Mouse (Mus musculus): ENCODE measurements around the gene Olfr353.

Gene Olfr353

DNA sequence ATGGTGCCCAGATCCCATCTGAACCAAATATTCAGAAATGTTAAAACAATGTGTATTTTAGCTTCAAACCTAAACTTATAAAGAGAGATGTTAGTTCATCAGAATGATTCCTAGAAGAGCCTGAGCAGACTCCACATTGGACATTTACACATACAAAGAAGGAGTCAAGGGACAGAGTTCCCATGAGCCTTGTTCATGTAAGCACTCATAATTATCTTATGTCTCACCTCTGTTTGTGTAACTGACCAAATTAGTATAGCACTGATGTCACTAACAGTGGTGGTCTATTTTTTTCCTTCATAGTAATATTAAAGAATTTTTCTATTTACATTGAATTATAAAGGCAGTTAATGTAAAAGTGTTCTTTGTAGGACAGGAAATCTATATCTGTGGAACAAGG lies at the start of gene Olfr353:
Gene Olfr353 (minus strand): TSS at position 101 of the 400 bp plus-strand sequence.
- DNase-seq: no peak

DNA sequence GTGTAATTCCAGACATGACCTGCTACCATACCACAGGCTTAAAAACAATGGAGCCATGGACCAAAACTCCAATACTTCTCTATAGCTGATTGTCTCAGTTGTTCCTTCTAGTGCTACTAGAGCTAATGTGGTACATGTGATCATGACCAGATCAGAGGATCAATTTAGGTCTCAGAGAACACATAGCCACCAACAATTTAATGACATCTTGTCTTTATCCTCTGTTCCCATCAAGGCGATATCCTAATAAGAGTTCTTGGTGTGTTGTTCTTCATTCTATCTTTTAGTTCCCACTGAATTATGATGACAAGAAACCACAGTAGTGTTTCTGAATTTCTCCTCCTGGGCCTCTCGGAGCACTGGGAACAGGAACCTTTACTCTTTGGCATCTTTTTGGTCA lies 44.1 kb upstream of the Olfr353 start, which contains the start of gene Olfr356:
Gene Olfr356 (plus strand): TSS at position 301 of the 400 bp plus-strand sequence.
- DNase-seq: no peak

DNA sequence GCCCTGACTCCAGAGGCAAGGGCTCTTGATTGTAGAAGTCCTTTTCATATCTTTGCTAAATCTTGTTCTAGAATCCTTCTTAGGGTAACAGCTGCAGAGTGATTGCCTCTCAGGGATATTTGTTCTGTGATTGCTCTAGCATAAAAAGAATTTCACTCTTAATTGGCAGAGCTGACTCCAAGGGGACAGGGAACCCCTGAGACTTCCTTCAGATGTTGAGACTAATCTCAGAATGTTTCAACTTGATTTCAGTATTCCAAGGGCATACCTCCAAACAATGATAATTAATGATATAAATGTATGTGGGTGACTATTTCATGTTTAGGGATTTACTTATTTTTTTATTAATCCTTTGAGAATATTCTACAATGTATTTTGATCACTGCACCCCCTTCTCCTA lies 36.1 kb upstream of the Olfr353 start, which contains the start of gene Olfr355:
Gene Olfr355 (minus strand): TSS at position 101 of the 400 bp plus-strand sequence.
- no peak for DNase-seq

DNA sequence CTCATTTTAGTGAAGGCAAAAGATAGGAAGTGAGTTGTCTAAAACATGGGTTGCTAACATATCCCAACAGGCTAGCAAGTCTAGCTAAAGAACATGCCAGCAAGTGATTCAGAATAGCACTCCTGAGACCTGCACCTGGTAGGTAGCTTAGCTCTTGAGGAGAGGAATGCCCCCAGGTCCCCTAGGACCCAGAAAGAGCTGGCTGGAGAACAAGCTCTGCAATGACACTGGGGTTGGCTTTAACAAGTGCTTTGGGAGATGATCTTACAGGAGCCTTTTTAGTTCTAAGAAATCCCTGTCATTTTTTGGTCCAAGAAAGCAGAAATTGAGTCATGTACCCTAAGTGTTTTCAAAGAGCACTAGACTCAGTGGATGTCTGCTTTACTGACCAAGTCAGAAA lies 12.6 kb upstream of the Olfr353 start, which contains the start of gene Olfr354:
Gene Olfr354 (plus strand): TSS at position 301 of the 400 bp plus-strand sequence.
- DNase-seq: no peak

DNA sequence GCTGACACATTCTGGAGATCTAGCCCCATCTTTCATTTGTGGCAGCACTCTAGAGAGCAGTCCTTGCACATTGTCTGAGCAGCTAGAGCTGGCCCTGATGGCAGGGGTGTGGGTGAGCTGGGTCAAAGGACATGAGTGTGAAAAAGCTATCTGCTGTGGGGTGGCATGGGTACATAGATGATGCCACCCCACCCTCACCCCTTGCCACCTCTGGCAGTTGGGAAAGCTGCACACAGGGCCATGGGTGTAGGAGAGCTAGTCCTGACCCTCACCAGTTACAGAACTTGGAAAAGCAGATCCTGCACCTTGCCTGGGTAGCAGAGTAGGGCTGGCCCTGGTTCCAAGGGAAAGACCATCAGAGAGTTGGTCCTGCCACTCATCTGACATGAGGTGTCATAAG lies 4.4 kb upstream of the Olfr353 start:
- no peak for DNase-seq

DNA sequence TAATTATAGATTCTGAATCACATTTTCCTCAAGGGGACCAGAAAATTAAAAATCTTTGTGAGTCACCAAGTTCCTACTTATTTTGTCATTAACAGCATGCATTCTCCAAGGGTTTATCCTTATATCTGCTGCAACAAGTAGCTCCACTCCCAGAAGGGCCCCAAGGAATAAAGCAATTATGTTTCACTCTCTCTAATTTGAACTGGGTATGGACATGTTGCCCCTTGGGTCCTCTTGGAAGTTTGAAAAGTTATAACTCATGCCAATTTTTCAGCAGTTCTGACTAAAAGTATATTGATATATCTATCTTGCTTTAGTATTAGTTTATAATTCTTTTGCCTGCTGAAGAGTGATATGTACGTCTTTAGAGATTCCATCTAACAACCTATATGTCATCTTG lies 24.6 kb downstream of the Olfr353 start, which contains the start of gene Olfr352:
Gene Olfr352 (plus strand): TSS at position 301 of the 400 bp plus-strand sequence.
- no peak for DNase-seq

DNA sequence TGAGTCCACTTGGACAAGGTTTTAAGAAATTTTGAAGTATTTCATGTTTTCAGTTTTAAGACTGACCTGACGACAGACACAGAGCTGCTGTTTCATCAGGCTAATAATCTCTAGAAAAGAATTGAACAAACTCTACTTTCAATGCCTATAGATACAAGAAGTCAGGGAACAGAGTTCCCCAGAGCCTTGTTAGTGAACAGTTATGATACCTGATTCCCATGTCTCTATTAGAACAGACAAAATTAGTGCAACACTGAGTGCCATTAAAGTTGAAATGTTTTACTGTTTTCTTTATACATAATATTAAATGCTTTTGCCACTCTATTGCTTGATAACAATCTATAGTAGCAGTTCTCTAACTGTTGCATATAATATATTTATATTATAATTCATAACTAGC lies 30.2 kb downstream of the Olfr353 start, which contains the start of gene Olfr351:
Gene Olfr351 (minus strand): TSS at position 101 of the 400 bp plus-strand sequence.
- DNase-seq: no peak

DNA sequence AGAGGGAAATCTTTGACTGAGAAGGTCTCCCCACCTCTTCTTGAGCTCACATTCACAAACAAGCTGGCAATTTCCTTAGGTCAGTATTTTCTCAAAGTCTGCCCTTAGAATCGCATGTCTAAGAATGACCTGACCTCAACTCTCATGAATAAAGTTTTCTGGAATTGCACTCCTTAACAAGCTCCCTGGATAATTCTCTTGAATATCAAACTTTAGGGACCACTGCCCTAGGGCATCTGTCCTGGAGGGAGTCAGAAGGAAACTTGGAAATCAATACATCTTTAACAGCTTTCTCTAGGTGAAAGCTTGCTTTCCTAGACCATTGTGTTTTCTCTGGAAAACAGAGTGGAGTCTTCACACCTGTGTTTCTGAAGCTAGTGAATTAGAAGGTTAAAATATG lies 46.7 kb downstream of the Olfr353 start, which contains the start of gene Olfr350:
Gene Olfr350 (plus strand): TSS at position 301 of the 400 bp plus-strand sequence.
- DNase-seq: no peak
